Mouse (Mus musculus): Measurements from ENCODE around the gene Krt18.
"Not testable (repeated sequence)": the region's sequence is repeated elsewhere in the genome, so short reads cannot be mapped to it uniquely, and the experiment has no call there.

Krt18 gene

DNA sequence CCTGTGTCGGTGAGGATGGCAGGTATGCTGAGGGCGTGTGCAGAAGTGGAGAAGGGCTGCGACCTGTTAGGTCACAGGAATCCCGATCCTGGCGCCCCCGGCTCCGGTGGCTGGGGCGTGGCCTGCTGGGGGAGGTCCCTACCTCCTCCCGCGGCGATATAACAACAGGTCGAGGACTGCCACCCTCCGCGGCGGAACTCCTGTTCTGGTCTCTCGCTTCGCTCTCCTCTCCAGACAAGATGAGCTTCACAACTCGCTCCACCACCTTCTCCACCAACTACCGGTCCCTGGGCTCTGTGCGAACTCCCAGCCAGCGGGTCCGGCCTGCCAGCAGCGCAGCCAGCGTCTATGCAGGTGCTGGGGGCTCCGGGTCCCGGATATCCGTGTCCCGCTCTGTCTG, at the start of gene Krt18:
Gene Krt18, plus strand, starts transcription at position 141 of the 400 bp plus-strand sequence.
- DNase-seq (ENCODE audit: low spot score), result peak; percentile 80

- peak; percentile 91 for DNase-seq (ENCODE audit: low spot score)
These were observed 47.1 kb upstream of the Krt18 start for GRCm38 (mm10) chr15:101980849-101981248.

DNA sequence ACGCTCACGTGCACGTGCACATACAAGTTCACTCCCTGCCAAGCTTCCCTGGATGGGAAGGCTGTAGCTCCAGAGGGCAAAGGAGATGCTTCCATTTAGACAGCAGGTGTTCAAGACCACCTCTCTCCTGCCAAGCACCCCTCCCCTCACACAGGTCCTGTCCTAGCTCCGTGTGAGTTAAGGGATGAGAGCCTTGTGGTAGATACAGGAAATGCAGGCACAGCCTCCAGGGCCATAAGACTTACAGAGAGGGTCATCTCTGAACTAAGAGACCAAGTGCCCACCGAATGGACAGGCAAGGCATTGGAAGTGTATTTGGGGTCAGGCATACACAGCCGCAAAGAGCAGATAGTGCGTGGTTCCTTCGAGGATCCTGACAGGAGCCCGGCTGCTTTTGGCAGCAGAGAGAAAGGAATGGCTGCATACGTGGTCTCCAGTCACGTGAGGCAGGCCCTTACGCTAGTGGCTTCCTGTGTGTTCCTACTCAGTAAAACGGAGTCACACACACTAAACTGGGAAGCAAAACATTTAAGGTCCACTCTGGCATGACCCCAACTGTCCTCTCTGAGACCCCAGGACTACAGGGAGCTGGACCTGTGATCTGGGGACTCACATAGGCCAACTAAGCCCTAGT, 44.5 kb upstream of the Krt18 start:
- DNase-seq (ENCODE audit: low spot score), result no peak

- DNase-seq (ENCODE audit: low spot score), result peak; percentile 94
These were observed 43.9 kb upstream of the Krt18 start for GRCm38 (mm10) chr15:101983949-101984601.

GRCm38 (mm10) chr15:101984746-101985145, 43.2 kb upstream of the Krt18 start:
- DNase-seq (ENCODE audit: low spot score), result no peak

GRCm38 (mm10) chr15:101988119-101988518, 39.9 kb upstream of the Krt18 start:
- DNase-seq (ENCODE audit: low spot score), result peak; percentile 87

DNA sequence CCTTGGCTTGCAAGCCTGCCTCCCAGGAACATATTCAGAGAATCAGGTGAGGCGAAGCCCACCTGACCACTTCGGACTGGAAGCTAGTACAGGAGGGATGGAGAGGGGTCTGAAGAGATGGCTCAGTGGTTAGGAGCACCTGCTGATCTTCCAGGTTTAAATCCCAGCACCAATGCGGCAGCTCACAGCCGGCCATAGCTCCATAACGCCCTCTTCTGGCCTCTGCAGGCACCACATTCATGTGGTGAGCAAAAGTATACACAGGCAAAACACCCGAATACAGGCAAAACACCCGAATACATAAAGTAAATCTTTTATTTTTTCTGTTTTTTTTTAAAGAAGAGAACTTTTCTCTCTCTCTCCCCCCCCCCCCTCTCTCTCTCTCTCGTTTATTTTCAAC, 39.3 kb upstream of the Krt18 start:
- DNase-seq (ENCODE audit: low spot score), result no peak

DNA sequence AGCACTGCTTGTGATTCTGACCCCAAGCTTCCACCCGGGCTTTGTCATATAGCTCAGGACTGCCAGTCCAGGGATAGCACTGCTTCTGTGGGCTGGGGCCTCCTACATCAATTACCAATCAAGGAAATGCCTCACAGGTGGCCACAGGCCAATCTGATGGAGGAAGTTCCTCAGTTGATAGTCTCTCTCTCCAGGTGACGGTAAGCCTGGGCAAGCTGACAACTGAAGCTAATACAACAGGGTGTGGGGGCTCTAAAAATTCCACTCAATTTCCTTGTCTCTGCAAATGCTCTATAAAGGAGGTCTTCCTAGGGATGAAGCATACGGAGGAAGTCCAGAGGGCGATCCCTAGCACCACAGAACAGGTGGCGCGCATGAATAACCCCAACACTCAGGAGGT, 37.0 kb upstream of the Krt18 start:
- no peak for DNase-seq (ENCODE audit: low spot score)

DNA sequence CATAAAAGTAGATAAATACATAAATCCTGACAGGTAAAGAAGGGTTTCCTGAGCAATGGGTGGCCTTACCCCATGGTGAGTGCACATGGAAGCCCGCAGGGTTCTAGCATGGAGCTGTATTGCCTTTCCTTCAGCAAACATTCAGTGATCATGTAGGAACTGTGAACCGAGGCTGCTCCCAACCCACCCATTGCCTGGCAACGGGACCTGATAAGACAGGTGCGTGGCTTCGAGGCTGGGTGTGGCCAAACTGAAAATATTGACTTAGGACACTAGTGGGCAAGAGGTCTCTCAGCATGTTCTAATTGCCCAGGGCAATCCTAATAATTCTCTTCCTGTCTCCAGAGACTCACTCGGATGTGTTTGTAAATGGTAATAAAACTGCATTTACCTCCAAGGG, 33.6 kb upstream of the Krt18 start:
- no peak for DNase-seq (ENCODE audit: low spot score)

DNA sequence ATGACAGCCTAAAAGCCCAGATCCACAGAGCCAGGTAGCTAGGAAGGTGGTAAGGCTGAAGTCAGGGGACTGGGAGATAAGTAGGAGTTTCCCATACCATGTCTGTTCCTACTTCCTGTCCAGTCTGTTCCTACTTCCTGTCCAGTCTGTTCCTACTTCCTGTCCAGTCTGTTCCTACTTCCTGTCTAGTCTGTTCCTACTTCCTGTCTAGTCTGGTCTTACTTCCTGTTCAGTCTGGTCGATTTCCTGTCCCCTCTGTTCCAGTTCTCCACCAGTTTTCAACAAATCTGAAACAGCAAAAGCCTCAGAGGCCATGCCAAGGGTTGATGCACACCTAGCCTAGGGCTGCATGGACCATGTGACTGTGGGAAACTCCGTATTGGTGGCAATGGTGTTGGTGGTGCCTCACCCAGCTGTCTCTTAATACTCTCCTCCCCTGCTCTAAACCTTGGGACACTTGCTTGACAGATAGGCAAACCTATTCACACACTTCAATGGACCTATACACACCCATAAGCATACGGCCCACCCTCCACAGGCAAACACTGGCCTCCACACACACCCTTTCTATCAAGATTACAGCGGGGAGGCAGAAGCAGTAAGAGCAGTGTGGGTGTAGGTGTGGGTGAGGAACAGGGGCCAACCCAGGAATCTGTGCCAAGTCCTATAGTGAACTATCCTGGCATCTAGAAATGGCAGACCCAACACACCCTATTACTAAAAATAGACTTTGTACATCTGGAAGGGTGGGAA, 32.3 kb upstream of the Krt18 start:
- DNase-seq (ENCODE audit: low spot score), result no peak

DNA sequence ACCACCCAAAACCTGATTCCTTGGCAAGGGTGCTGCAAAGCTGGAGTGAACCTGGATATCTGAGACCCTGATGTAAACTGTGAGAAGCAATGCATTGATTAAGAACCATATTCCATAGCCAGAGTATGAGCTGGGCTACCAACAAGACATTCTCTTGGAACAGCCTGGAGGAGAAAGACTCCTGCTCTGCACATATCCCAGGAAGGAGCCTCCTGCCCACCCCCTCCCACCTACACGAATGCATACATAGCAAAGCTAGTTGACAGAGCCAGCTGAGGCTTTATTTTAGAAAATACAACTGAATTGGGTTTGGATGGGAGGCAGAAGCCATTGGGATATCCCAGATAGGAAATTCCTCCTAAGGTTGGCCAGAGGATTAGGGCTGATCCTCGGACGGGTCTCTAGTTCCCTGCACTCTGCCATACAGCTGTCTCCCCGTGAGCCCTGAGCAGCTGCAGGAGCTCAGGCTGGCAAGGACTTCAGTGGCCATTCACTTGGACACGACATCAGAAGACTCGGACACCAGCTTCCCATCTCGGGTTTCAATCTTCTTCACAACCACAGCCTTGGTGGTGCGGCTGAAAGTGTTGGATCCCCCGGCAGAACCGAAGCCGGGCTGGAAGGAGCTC, 31.4 kb upstream of the Krt18 start:
- not testable (repeated sequence) for DNase-seq (ENCODE audit: low spot score)

DNA sequence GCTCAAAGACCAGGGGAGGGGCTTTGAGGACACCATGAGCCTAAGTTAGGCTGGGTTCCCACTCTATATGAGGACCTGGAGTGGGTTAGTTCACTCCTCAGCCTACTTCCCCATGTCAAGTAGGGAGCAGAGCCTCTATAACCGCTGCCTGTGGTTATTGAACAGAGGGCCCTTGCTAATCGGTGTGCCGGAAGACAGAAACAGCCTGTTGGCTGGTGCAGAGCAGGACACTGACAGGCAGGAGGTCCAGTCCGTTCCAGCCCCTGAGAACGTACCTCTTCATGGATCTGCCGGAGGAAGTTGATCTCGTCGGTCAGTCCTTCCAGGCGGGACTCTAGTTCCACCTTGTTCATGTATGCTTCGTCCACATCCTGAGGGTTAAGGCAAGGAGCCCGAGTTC, 28.8 kb upstream of the Krt18 start:
- no peak for DNase-seq (ENCODE audit: low spot score)

- DNase-seq (ENCODE audit: low spot score), result no peak
These were observed 28.2 kb upstream of the Krt18 start for GRCm38 (mm10) chr15:101999676-102000335.

- peak; percentile 79 for DNase-seq (ENCODE audit: low spot score)
These were observed 25.1 kb upstream of the Krt18 start for GRCm38 (mm10) chr15:102002646-102003488.

DNA sequence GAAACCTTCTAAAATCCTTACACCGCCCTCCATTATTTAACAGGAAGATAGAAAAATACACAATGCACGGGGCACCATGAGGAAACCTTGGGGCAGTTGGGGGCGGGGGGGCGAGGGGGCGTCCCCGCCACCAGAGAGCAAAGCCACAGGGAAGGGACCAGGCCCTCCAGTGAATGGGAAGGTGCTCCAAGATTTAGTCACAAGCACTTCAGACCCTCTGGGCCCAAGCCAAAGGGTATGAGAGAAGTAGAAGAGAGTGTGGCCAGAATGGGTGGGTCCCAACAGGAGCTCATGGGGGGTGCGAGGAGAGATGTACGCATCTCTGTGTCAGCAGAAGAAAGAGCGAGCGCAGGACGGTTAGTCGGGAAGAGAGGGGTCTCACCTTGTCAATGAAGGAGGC, 24.5 kb upstream of the Krt18 start:
- peak; percentile 16 for DNase-seq (ENCODE audit: low spot score)

- peak; percentile 85 for DNase-seq (ENCODE audit: low spot score)
These were observed 23.8 kb upstream of the Krt18 start, which contains the start of gene Krt8 for GRCm38 (mm10) chr15:102004189-102004588. Gene Krt8, minus strand, starts transcription at chr15:102004482.

- DNase-seq (ENCODE audit: low spot score), result peak; percentile 59
These were observed 22.7 kb upstream of the Krt18 start for GRCm38 (mm10) chr15:102005290-102005689.

- DNase-seq (ENCODE audit: low spot score), result peak; percentile 87
These were observed 21.7 kb upstream of the Krt18 start for GRCm38 (mm10) chr15:102006317-102006716.

GRCm38 (mm10) chr15:102007097-102008069, 20.6 kb upstream of the Krt18 start:
- DNase-seq (ENCODE audit: low spot score), result no peak
